Mouse (Mus musculus): ENCODE data around the gene Aloxe3.

GRCm38 (mm10) chr11:69116843-69117242, 8.9 kb upstream of the Aloxe3 start:
- TF ChIP-seq CTCF (IDR thresholded peaks at IDR 0.05; ENCODE audit: low read depth, low read length), result no peak
- TF ChIP-seq POLR2A (IDR thresholded peaks at IDR 0.05; ENCODE audit: extremely low read depth, insufficient read depth, low read length), result no peak

Data from liver, adult 2 months (tissue).